In genomic region chr9:50616161-50616560, GRCm38 (mm10) we compare ENCODE assay signal across 8 mouse cellular contexts. TPM values are rescaled to one million over a fixed set of nuclear protein-coding genes. Genes with fewer than 3 reads are reported as not detected.
DNase-seq lines count a peak whose midpoint lies in the region; ATAC-seq and TF ChIP-seq lines count a peak whose summit lies in the region.

No protein-coding gene starts in this region.

- DNase-seq in heart, adult 2 months: no peak
- no peak for DNase-seq in heart, postnatal 4 days
- no peak for DNase-seq in liver, embryonic 14.5 days (ENCODE audit: low read depth in 3 of 3, low spot score in 3 of 3)
- no peak for DNase-seq in embryo, embryonic 10 days (ENCODE audit: low spot score)
- DNase-seq in gastrocnemius, postnatal 14 days: no peak
- no peak for DNase-seq in cerebellum, adult 18-20 months

- peak overlapping the region; percentile 80 for H3K9ac ChIP-seq in heart, adult 2 months (ENCODE audit: low read depth, low read length)
- H3K9ac ChIP-seq in forebrain, embryonic 15.5 days (replicated peaks): peak overlapping the region; percentile 77
- H3K9ac ChIP-seq in liver, embryonic 14.5 days (replicated peaks): peak overlapping the region; percentile 92

- peak overlapping the region; percentile 87 for H3K27ac ChIP-seq in heart, adult 2 months
- H3K27ac ChIP-seq in forebrain, embryonic 15.5 days (replicated peaks): no peak overlapping the region; the same call in 1 of the 2 replicates
- H3K27ac ChIP-seq in liver, embryonic 14.5 days: peak overlapping the region; percentile 61

- H3K4me3 ChIP-seq in heart, adult 2 months: peak overlapping the region; percentile 87
- H3K4me3 ChIP-seq in C2C12 (ENCODE audit: insufficient read depth, poor library complexity, severe bottlenecking): peak overlapping the region; percentile 78
- peak overlapping the region; percentile 97 for H3K4me3 ChIP-seq in forebrain, embryonic 15.5 days
- peak overlapping the region; percentile 90 to 97 for H3K4me3 ChIP-seq in liver, embryonic 14.5 days (ENCODE audit: insufficient read depth in 1 of 2, low read depth in 2 of 2, low read length in 2 of 2)

- no peak for ATAC-seq in forebrain, embryonic 15.5 days (replicated peaks)
- ATAC-seq in liver, embryonic 14.5 days (ENCODE audit: insufficient read depth): no peak

- 33% methylated on average over 11 of the region's 11 CpGs for WGBS in heart, adult 2 months
- 40% methylated on average over 11 of the region's 11 CpGs for WGBS in forebrain, embryonic 15.5 days
- 29% methylated on average over 11 of the region's 11 CpGs for whole genome bisulfite sequencing in liver, embryonic 14.5 days (ENCODE audit: insufficient replicate concordance)

- no peaks in the 10 kb centered on the region; the same call in 1 of the 2 replicates for H3K4me1 ChIP-seq in heart, adult 2 months (ENCODE audit: control insufficient read depth, insufficient read depth, low read length)
- peaks cover 14% of the 10 kb centered on the region for H3K4me1 ChIP-seq in forebrain, embryonic 15.5 days
- H3K4me1 ChIP-seq in liver, embryonic 14.5 days (replicated peaks; ENCODE audit: control insufficient read depth in 2 of 2, insufficient read depth in 2 of 2, low read length in 1 of 2): peaks cover 3% of the 10 kb centered on the region in 2 experiments; a peak in 3 of 4 replicates

- peaks cover 33% of the 10 kb centered on the region for H3K79me3 ChIP-seq in C2C12 (ENCODE audit: low read depth)

- no peak for TF ChIP-seq EP300 in heart, adult 2 months (IDR thresholded peaks at IDR 0.05; ENCODE audit: insufficient read depth, low read depth, low read length)
- no peak for TF ChIP-seq EP300 in liver, embryonic 14.5 days (IDR thresholded peaks at IDR 0.05; ENCODE audit: low read depth)

- H3K79me2 ChIP-seq in heart, adult 2 months (replicated peaks; ENCODE audit: control insufficient read depth, insufficient read depth, low read length): peaks cover 1% of the 10 kb centered on the region; the same call in 1 of the 2 replicates
- H3K79me2 ChIP-seq in C2C12 (ENCODE audit: control insufficient read depth, insufficient read depth): peaks cover 58% of the 10 kb centered on the region

- H3K9me3 ChIP-seq in forebrain, embryonic 15.5 days: no peaks in the 10 kb centered on the region
- H3K9me3 ChIP-seq in liver, embryonic 14.5 days (ENCODE audit: control insufficient read depth, low read length): no peaks in the 10 kb centered on the region

- peaks cover 9% of the 10 kb centered on the region for H3K36me3 ChIP-seq in heart, adult 2 months (ENCODE audit: control insufficient read depth, insufficient read depth, low read length)
- H3K36me3 ChIP-seq in C2C12 (ENCODE audit: control insufficient read depth, insufficient read depth): peaks cover 39% of the 10 kb centered on the region
- H3K36me3 ChIP-seq in forebrain, embryonic 15.5 days: peaks cover 37% of the 10 kb centered on the region
- H3K36me3 ChIP-seq in liver, embryonic 14.5 days (replicated peaks; ENCODE audit: control insufficient read depth, insufficient read depth, low read depth): peaks cover 26% of the 10 kb centered on the region

- H3K4me2 ChIP-seq in forebrain, embryonic 15.5 days (replicated peaks): peak overlapping the region; percentile 90
- peak overlapping the region; percentile 79 for H3K4me2 ChIP-seq in liver, embryonic 14.5 days (ENCODE audit: low read depth)

- no peak for TF ChIP-seq POLR2A in heart, adult 2 months (IDR thresholded peaks at IDR 0.05; ENCODE audit: insufficient read depth, low read depth, low read length)

- no peaks in the 10 kb centered on the region for H3K27me3 ChIP-seq in heart, adult 2 months (ENCODE audit: control insufficient read depth, insufficient read depth, low read length)
- H3K27me3 ChIP-seq in C2C12 (ENCODE audit: control insufficient read depth, insufficient read depth, insufficient read length): no peaks in the 10 kb centered on the region
- H3K27me3 ChIP-seq in forebrain, embryonic 15.5 days: no peaks in the 10 kb centered on the region
- no peaks in the 10 kb centered on the region for H3K27me3 ChIP-seq in liver, embryonic 14.5 days (ENCODE audit: control insufficient read depth, insufficient read depth, low read length)

- intact Hi-C loops in heart, adult 2 months (cut with DNase I): no loop called here
- intact Hi-C loops in gastrocnemius, postnatal 14 days (cut with DNase I; ENCODE audit: low total_unique reads): no loop called here

- peak overlapping the region; percentile 82 for H3ac ChIP-seq in C2C12 (ENCODE audit: control insufficient read depth, insufficient read length, low read depth)

- TF ChIP-seq CTCF in heart, adult 2 months (IDR thresholded peaks at IDR 0.05): no peak
- no peak for TF ChIP-seq CTCF in C2C12 (IDR thresholded peaks at IDR 0.05; ENCODE audit: control insufficient read depth, insufficient read depth, insufficient read length)
- no peak for TF ChIP-seq CTCF in liver, embryonic 14.5 days (IDR thresholded peaks at IDR 0.05; ENCODE audit: low read depth)

TF ChIP-seq in C2C12, 6 proteins besides CTCF, POLR2A, EP300 and RAD21:
- TF ChIP-seq FOSL1 (IDR thresholded peaks at IDR 0.05; ENCODE audit: insufficient read depth, low read length, poor library complexity, severe bottlenecking) (no peak), CEBPB (IDR thresholded peaks at IDR 0.05; ENCODE audit: low read depth) (no peak), MYOD1 (IDR thresholded peaks at IDR 0.05; ENCODE audit: control insufficient read depth, insufficient read length, low read depth) (no peak), MAX (IDR thresholded peaks at IDR 0.05) (no peak), USF1 (IDR thresholded peaks at IDR 0.05; ENCODE audit: low read depth) (no peak), MYOG (IDR thresholded peaks at IDR 0.05; ENCODE audit: control insufficient read depth, extremely low read depth, insufficient read length) (no peak)

RNA-seq across cellular contexts. Expression of gene Pih1d2, which starts 1.0 kb away (rescaled TPM):
- under 1 TPM in 1 of 2 experiments, not detected in 1; 0.31 TPM for total RNA-seq in heart, adult 2 months (2021)
- polyA plus RNA-seq in heart, adult 2 months (2012; rRNA removed): 0.50 and 0.66 TPM in 2 replicates
- under 1 TPM; 0.59 to 0.69 TPM for total RNA-seq in heart, postnatal 4 days (2021)
- polyA plus RNA-seq in C2C12 (2012; fragmentation: generic; extraction: Trizol): 2.5 TPM
- polyA plus RNA-seq in forebrain, embryonic 15.5 days (2015; fragmentation: Nextera tagmentation; extraction: Ambion mirVana): 3.6 and 5.8 TPM in 2 replicates
- 0.18 and 0.78 TPM in 2 replicates for polyA plus RNA-seq in liver, embryonic 14.5 days (2012; rRNA removed)
- polyA plus RNA-seq in liver, embryonic 14.5 days (2014; fragmentation: Nextera tagmentation; extraction: Ambion mirVana): 0.56 and 1.4 TPM in 2 replicates
- total RNA-seq in gastrocnemius, postnatal 14 days (2021): under 1 TPM; 0.35 to 0.74 TPM

RNA-seq across cellular contexts. Expression of gene Nkapd1, which starts 1.1 kb away (rescaled TPM):
- total RNA-seq in heart, adult 2 months (2021): 10 to 100 TPM; 11.9 to 13.2 TPM
- polyA plus RNA-seq in heart, adult 2 months (2012; rRNA removed): 3.1 and 4.6 TPM in 2 replicates
- total RNA-seq in heart, postnatal 4 days (2021): 10 to 100 TPM; 19.0 to 20.3 TPM
- 3.6 TPM for polyA plus RNA-seq in C2C12 (2012; fragmentation: generic; extraction: Trizol)
- polyA plus RNA-seq in forebrain, embryonic 15.5 days (2015; fragmentation: Nextera tagmentation; extraction: Ambion mirVana): 22.8 and 23.3 TPM in 2 replicates
- 2.9 and 4.7 TPM in 2 replicates for polyA plus RNA-seq in liver, embryonic 14.5 days (2012; rRNA removed)
- polyA plus RNA-seq in liver, embryonic 14.5 days (2014; fragmentation: Nextera tagmentation; extraction: Ambion mirVana): 7.0 and 7.3 TPM in 2 replicates
- 10 to 100 TPM; 12.8 to 13.0 TPM for total RNA-seq in gastrocnemius, postnatal 14 days (2021)

RNA-seq across cellular contexts. Expression of gene Timm8b, which starts 12.5 kb away (rescaled TPM):
- 100 to 1,000 TPM; 251 to 294 TPM for total RNA-seq in heart, adult 2 months (2021)
- 289 and 341 TPM in 2 replicates for polyA plus RNA-seq in heart, adult 2 months (2012; rRNA removed)
- total RNA-seq in heart, postnatal 4 days (2021): 100 to 1,000 TPM; 196 to 216 TPM
- 195 TPM for polyA plus RNA-seq in C2C12 (2012; fragmentation: generic; extraction: Trizol)
- 328 and 352 TPM in 2 replicates for polyA plus RNA-seq in forebrain, embryonic 15.5 days (2015; fragmentation: Nextera tagmentation; extraction: Ambion mirVana)
- polyA plus RNA-seq in liver, embryonic 14.5 days (2012; rRNA removed): 111 and 153 TPM in 2 replicates
- 248 and 263 TPM in 2 replicates for polyA plus RNA-seq in liver, embryonic 14.5 days (2014; fragmentation: Nextera tagmentation; extraction: Ambion mirVana)
- total RNA-seq in gastrocnemius, postnatal 14 days (2021): 100 to 1,000 TPM; 144 to 150 TPM

RNA-seq across cellular contexts. Expression of gene Sdhd, which starts 12.5 kb away (rescaled TPM):
- total RNA-seq in heart, adult 2 months (2021): 100 to 1,000 TPM; 593 to 673 TPM
- 722 and 984 TPM in 2 replicates for polyA plus RNA-seq in heart, adult 2 months (2012; rRNA removed)
- 100 to 1,000 TPM; 664 to 695 TPM for total RNA-seq in heart, postnatal 4 days (2021)
- polyA plus RNA-seq in C2C12 (2012; fragmentation: generic; extraction: Trizol): 244 TPM
- polyA plus RNA-seq in forebrain, embryonic 15.5 days (2015; fragmentation: Nextera tagmentation; extraction: Ambion mirVana): 197 and 209 TPM in 2 replicates
- 167 and 179 TPM in 2 replicates for polyA plus RNA-seq in liver, embryonic 14.5 days (2012; rRNA removed)
- 322 and 337 TPM in 2 replicates for polyA plus RNA-seq in liver, embryonic 14.5 days (2014; fragmentation: Nextera tagmentation; extraction: Ambion mirVana)
- total RNA-seq in gastrocnemius, postnatal 14 days (2021): 100 to 1,000 TPM; 334 to 384 TPM

RNA-seq across cellular contexts. Expression of gene Dlat, which starts 43.4 kb away (rescaled TPM):
- 100 to 1,000 TPM; 364 to 415 TPM for total RNA-seq in heart, adult 2 months (2021)
- polyA plus RNA-seq in heart, adult 2 months (2012; rRNA removed): 175 and 243 TPM in 2 replicates
- total RNA-seq in heart, postnatal 4 days (2021): 100 to 1,000 TPM; 278 to 283 TPM
- polyA plus RNA-seq in C2C12 (2012; fragmentation: generic; extraction: Trizol): 42.1 TPM
- 41.4 and 43.9 TPM in 2 replicates for polyA plus RNA-seq in forebrain, embryonic 15.5 days (2015; fragmentation: Nextera tagmentation; extraction: Ambion mirVana)
- 7.0 and 14.4 TPM in 2 replicates for polyA plus RNA-seq in liver, embryonic 14.5 days (2012; rRNA removed)
- 32.0 and 35.7 TPM in 2 replicates for polyA plus RNA-seq in liver, embryonic 14.5 days (2014; fragmentation: Nextera tagmentation; extraction: Ambion mirVana)
- 100 to 1,000 TPM; 235 to 280 TPM for total RNA-seq in gastrocnemius, postnatal 14 days (2021)
